Mouse (Mus musculus): ENCODE measurements around the gene Slc48a1. TPM values are rescaled to one million over a fixed set of nuclear protein-coding genes. Genes with fewer than 3 reads are reported as not detected.
A peak's percentile ranks its signal among the peaks of the same experiment; 100 is the strongest.

Gene Slc48a1
- polyA plus RNA-seq, 1 experiment from 2014 or later = 48.0 TPM

DNA sequence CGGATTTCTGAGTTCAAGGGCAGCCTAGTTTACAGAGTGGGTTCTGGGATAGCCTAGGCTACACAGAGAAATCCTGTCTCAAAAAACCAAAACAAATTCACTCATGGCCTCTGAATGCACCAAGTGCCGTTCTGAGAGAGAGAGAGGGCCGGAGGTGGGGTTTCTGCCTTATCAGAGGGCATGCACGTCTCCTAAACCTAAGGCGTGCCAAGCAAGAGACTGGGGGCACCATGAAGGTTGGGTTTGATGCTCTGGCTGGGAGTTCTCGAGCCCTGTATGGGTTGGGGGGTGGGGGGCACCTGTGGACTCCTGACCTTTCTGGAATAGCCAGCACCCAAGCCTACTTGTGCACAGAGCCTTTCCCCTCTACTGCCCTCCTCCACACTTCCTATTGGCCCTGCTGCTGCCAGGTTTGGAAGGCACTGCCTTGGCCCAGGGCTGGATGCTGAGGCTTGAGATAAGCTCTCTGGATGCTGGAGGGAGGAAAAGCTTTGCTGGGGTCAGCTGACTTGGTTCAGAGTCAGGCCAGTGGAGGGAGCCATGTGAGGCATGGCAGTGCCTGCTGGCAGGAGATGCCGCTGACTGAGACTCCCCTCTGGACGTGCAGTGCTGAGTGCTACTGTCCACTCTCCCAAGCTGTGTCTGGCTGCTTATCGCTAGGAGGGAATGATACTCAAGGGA, 7.6 kb downstream of the Slc48a1 start:
- Histone ChIP-seq H3K27me3 (peaks cover 18% of the 10 kb centered on the region), H3K9ac (replicated peaks) (no peak overlapping the region), H3K4me1 (replicated peaks) (peaks cover 29% of the 10 kb centered on the region), H3K9me3 (no peaks in the 10 kb centered on the region), H3K4me3 (replicated peaks) (no peak overlapping the region), H3K36me3 (peaks cover 6% of the 10 kb centered on the region; the same call in 1 of the 2 replicates), H3K4me2 (replicated peaks) (no peak overlapping the region), H3K27ac (no peak overlapping the region)
- no peak for ATAC-seq
- 80% methylated on average over 9 of the region's 9 CpGs for WGBS

DNA sequence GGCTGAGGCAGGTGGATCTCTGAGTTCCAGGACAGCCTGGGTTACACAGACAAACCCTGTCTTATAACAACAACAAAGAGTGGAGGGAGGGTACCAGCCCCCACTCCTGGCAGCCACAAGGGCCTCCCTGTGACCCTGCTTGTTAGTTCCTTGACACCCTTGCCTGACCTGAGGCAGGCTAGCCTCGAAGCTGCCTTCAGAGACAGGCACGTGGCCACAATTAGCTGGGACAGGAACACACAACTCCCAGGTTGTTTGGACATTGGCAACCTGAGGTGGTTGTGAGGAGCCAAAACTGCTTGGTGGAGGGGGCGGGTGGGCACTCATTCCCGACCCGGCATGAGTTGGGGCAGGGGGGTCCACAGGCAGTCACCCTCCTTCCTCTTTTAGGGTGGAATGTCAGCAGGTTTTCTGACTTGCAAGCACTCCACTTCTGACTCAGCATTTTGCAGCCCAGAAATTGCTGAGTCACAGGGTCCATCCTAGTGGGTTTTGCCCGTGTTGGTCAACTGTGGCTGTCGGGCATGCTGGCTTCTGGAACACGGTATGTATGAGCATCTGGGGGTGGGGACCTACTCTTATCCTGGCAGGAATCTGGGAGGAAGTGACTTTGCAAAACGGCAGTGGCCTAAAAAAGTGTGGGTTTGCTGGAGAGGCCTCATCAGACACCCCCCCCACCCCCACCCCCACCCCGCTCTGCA, 8.2 kb downstream of the Slc48a1 start:
- Histone ChIP-seq H3K27ac (no peak overlapping the region), H3K36me3 (peaks cover 13% of the 10 kb centered on the region), H3K4me1 (replicated peaks) (peaks cover 29% of the 10 kb centered on the region), H3K9ac (replicated peaks) (no peak overlapping the region), H3K9me3 (no peaks in the 10 kb centered on the region), H3K4me3 (replicated peaks) (no peak overlapping the region), H3K27me3 (peaks cover 12% of the 10 kb centered on the region), H3K4me2 (replicated peaks) (no peak overlapping the region)
- no peak for ATAC-seq
- 83% methylated on average over 10 of the region's 10 CpGs for whole genome bisulfite sequencing

DNA sequence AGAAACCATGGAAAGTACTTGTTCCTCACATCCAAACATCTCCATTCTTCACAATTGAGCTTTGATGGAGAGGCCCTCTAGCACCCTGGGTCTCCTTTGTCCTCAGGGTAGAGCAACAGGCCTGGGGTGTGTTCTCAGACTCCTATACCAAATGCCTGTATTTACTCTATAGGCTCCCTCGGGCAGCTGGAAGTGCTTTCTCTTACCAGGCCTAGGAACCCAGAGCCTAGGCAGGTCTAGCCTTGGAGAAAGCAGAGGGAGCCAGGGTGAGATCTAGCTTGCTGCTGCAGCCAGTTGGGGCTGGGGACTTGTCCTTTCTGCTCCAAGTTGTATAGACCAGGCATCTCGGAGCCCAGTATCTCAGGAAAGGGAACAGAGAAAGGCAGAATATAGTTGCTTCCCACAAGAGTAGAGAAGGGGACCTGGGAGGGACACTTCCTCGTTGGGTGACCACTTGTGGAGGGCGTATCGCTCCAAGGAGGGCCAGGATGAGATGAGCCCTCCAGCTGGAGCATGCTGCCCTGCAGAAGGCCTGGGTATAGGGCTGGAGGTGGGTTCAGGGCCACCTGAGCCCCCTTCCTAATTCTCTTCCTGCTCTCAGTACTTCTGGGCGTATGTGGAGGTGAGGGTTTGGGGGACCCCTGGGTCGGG, 9.0 kb downstream of the Slc48a1 start:
- no peak overlapping the region for H3K27ac ChIP-seq
- ATAC-seq = no peak

DNA sequence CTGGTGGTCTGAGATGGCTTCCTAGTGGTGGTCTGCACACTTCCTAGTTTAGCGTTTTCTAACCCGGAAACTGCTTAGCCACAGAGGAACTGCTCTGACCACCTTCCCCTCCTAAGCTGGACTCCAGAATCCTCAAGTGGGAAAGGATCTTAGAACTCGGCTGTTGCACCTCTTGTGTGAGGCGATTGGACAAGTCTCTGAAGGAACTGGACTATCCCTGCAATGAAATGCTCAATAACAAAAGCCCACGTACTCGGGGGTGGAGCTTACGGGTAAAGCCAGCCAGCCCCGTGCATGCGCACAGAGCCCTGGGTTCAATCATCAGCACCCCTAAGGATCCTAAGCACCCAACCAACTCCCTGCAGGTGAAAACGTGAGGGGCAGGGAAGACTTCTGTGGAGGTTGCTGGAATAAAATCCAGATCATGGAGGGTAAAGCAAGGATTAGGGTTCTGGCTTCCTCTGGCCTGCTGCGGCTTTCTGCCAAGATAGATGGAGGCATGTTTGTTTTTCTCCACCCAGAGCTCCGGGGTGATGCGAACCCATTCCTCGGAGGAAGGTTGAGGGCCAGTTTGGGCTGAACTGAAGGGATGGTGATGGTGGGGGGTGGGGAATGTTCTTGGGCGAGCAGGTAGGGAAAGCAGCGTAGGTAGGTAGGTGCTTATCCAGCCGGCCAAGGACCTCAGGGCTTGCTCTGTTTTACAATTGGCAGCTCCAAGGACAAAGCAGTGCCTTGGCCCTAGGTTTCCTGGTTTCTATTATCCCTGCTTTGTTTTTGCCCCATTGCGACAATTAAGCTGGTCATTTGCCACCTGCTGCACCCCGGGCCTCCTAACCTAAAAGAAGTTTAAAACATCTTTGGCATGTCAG, 9.7 kb downstream of the Slc48a1 start:
- H3K36me3 ChIP-seq = peaks cover 27% of the 10 kb centered on the region
- 74% methylated on average over 19 of the region's 19 CpGs for WGBS
- no peak overlapping the region for H3K4me2 ChIP-seq (replicated peaks)
- ATAC-seq = no peak
- H3K4me3 ChIP-seq (replicated peaks) = no peak overlapping the region
- no peak overlapping the region for H3K9ac ChIP-seq (replicated peaks)
- H3K27me3 ChIP-seq = no peaks in the 10 kb centered on the region
- peaks cover 19% of the 10 kb centered on the region for H3K4me1 ChIP-seq (replicated peaks)
- H3K9me3 ChIP-seq = no peaks in the 10 kb centered on the region
- H3K27ac ChIP-seq = 0 out of 2 replicates have a peak overlapping the region, but pooled peaks have one; percentile 11

More for the DNA sequence above, 9.0 kb downstream of the Slc48a1 start:
- H3K9me3 ChIP-seq = no peaks in the 10 kb centered on the region
- H3K4me3 ChIP-seq (replicated peaks) = no peak overlapping the region
- 85% methylated on average over 7 of the region's 7 CpGs for WGBS
- no peak overlapping the region for H3K9ac ChIP-seq (replicated peaks)
- H3K27me3 ChIP-seq = peaks cover 7% of the 10 kb centered on the region
- H3K36me3 ChIP-seq = peaks cover 19% of the 10 kb centered on the region
- peaks cover 23% of the 10 kb centered on the region for H3K4me1 ChIP-seq (replicated peaks)
- no peak overlapping the region for H3K4me2 ChIP-seq (replicated peaks)

DNA sequence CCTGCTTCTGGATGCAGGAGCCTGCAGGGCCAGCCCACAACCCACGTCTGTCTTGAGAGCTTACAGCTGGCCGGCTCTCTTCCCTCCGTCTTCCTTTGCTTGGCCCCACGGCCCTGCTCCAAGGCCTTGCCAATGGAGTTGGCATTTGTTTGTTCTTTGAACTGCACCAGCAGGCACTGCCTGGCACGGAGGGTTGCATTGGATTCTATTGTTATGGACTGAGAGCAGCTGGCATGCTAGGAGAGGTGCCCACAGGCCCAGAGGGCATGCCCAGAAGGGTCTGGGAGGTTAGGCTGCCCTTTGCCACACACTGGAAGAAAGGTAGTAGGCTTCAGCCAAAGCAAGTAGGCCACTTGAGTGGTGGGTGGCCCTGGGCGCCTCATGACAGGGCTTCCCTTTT, 10.5 kb downstream of the Slc48a1 start:
- Histone ChIP-seq H3K9ac (replicated peaks) (no peak overlapping the region), H3K36me3 (peaks cover 35% of the 10 kb centered on the region), H3K4me3 (replicated peaks) (no peak overlapping the region), H3K27ac (peak overlapping the region; percentile 11; the same call in 1 of the 2 replicates), H3K27me3 (no peaks in the 10 kb centered on the region), H3K4me2 (replicated peaks) (no peak overlapping the region), H3K9me3 (no peaks in the 10 kb centered on the region), H3K4me1 (replicated peaks) (peaks cover 19% of the 10 kb centered on the region)
- WGBS = 65% methylated on average over 6 of the region's 6 CpGs
- no peak for ATAC-seq

DNA sequence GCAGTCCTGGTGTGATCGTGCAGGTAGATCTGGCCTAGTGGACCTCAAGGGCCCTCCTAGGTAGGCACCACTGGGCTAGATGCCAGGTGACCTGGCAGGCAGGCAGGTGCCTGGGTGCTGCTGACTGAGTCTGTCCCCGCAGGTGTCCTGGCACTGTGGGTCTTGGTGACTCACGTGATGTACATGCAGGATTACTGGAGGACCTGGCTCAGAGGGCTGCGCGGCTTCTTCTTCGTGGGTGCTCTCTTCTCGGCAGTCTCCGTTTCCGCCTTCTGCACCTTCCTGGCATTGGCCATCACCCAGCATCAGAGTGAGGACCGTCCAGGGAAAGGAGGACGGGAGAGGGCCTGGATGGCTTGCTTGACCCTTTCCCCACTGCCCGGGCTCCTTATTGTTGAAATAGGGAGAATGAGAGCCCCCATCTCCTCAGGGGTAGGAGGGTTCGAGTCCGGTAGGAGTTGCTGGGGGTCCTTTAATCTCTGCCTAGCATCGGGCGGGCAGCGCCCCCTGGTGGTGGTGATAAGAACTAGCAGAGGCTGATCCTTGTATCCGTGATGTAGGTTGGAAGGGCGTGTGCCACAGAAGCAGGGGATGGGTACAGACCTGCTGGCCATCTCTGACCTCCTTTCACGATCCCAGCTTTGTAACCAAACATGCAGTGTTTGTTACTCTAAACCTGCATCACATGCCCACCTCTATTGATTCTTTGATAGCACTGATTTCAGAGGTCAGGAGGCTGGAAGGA, 11.6 kb downstream of the Slc48a1 start:
- Histone ChIP-seq H3K27me3 (no peaks in the 10 kb centered on the region), H3K4me3 (replicated peaks) (no peak overlapping the region), H3K4me2 (replicated peaks) (no peak overlapping the region), H3K9ac (replicated peaks) (no peak overlapping the region), H3K9me3 (no peaks in the 10 kb centered on the region), H3K27ac (no peak overlapping the region), H3K36me3 (peaks cover 46% of the 10 kb centered on the region), H3K4me1 (replicated peaks) (peaks cover 16% of the 10 kb centered on the region)
- ATAC-seq = 0 out of 2 replicates have a peak, but pooled peaks have one; percentile 21
- 57% methylated on average over 20 of the region's 20 CpGs for WGBS

DNA sequence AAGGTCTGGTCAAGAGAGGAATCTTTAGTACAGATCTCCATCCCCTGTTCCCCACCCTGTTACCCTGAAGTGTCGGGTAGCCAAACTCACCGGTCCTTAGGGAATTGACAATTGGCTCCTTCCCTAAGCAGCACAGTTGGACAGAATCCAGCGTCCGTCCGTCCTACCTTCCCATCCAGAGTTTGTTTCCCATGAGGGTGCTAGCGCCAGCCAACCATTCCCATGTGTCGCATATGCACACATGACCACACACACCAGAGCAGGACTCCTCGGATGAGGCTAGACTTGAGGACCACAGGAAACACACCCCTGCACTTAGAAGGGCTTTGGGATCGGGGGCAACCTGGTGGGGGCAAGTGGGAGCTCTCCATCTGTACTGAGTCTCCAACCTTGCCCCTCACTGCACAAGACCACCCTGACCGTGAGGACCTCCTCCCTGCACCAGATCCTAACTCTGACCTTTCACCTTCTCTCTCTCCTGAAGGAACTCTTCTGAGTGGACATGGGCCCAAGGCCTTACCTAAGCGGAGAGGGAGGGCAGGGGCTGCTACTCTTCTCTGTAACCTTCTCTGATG, 12.9 kb downstream of the Slc48a1 start:
- Histone ChIP-seq H3K9ac (replicated peaks) (no peak overlapping the region), H3K4me2 (replicated peaks) (no peak overlapping the region), H3K9me3 (no peaks in the 10 kb centered on the region), H3K27ac (no peak overlapping the region), H3K4me3 (replicated peaks) (no peak overlapping the region), H3K4me1 (replicated peaks) (peaks cover 15% of the 10 kb centered on the region; the same call in 1 of the 2 replicates), H3K36me3 (peaks cover 58% of the 10 kb centered on the region), H3K27me3 (no peaks in the 10 kb centered on the region)
- no peak for ATAC-seq
- WGBS = 92% methylated on average over 11 of the region's 11 CpGs

DNA sequence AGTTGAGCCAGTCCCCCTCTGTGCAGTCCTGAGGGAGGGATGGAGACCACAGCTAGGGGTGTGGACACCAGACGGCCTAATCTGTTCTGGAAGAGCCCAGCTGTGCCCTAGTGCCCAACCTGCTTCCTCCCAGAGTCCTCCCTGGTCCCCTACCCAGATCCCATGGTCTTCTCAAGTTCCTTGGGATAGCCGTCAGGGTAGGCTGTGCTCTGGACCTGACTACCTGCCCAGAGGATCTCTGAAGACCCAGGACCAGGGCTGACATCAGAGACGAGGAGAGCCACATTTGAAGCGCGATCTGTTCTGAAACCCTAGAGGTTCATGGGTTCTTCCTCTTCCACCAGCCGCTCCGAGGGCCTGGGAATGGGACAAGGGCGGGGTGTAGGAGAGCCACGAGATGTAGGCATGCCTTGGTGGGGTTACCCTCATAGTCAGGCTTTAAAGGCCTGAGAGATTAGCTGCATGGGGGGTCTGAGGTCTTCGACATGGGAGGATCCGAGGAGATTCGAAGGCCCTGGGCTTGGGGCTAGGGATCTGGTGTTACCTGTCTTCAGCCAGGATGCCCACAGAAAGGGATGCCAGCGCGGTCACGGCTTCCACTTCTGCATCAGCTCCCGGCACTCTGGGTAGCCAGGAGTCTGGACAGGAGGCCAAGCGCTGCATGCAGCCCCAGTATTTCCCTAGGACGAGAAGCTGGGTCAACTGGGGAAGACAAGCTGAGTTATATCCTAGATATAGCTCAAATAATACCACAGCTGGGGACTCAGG, 15.2 kb downstream of the Slc48a1 start:
- Histone ChIP-seq H3K4me1 (replicated peaks) (peaks cover 20% of the 10 kb centered on the region), H3K4me3 (replicated peaks) (no peak overlapping the region), H3K9me3 (no peaks in the 10 kb centered on the region), H3K4me2 (replicated peaks) (no peak overlapping the region), H3K9ac (replicated peaks) (no peak overlapping the region), H3K27me3 (no peaks in the 10 kb centered on the region), H3K27ac (no peak overlapping the region), H3K36me3 (peaks cover 76% of the 10 kb centered on the region)
- no peak for ATAC-seq
- WGBS = 92% methylated on average over 18 of the region's 18 CpGs

DNA sequence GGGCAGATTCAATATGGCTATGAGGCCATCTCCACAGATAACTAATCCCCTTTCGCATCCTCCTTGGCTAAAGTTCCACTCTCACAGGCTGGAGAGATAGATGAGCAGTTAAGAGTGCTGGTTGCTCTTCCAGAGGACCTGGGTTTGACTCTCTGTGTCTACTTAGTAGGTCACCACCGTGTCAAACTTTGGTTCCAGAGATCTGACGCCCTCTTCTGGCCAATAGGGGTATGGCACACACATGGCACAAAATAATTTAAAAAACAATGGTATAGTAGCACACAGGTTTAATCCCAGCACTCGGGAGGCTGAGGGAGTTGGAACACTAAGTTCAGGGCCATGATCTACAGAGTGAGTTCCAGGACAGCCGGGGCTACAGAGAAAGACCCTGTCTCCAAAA, 15.9 kb downstream of the Slc48a1 start:
- Histone ChIP-seq H3K9me3 (no peaks in the 10 kb centered on the region), H3K4me1 (replicated peaks) (peaks cover 21% of the 10 kb centered on the region), H3K27ac (no peak overlapping the region), H3K27me3 (no peaks in the 10 kb centered on the region), H3K4me2 (replicated peaks) (no peak overlapping the region), H3K36me3 (peaks cover 81% of the 10 kb centered on the region), H3K4me3 (replicated peaks) (no peak overlapping the region), H3K9ac (replicated peaks) (no peak overlapping the region)
- ATAC-seq = no peak
- 77% methylated on average over 5 of the region's 5 CpGs for WGBS

DNA sequence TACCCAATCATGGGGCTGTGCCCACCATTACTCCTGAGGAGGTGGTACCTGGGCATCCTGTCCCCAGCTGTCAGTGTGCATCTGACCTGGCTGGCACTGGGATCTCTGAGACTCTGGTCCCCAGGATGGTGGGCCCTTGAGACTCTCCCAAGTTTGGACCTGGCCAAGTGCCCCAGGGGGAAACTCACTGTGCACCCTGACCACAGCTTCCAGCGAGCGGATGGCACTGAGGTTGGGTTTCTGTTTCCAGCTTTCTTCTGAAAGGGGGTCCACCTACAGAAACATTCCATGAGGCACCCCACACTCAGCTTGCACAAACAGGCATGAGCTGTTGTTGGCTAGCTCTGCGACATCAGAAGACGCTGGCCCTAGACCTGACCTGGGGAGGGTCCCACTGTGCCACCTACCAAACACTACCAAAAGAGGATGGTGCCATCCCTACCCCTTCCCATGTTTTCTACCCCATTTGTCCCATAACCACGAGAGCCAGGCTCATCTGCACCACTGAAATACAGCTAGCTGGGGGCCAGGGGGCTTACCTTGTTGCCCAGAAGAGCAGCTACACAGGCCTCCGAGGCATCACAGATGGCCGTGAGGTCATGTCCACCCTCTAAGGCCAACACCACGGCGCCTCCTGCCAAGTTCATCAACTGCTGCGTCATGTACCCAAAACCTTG, 17.4 kb downstream of the Slc48a1 start:
- no peak for ATAC-seq
- Histone ChIP-seq H3K4me2 (replicated peaks) (no peak overlapping the region), H3K4me3 (replicated peaks) (no peak overlapping the region), H3K9me3 (no peaks in the 10 kb centered on the region), H3K4me1 (replicated peaks) (peaks cover 27% of the 10 kb centered on the region), H3K36me3 (peaks cover 89% of the 10 kb centered on the region), H3K27me3 (no peaks in the 10 kb centered on the region), H3K27ac (no peak overlapping the region), H3K9ac (replicated peaks) (no peak overlapping the region)
- 98% methylated on average over 10 of the region's 10 CpGs for WGBS
